Mouse (Mus musculus) embryonic facial prominence, embryonic 12.5 days (tissue): Measurements from ENCODE around the gene Efhc2. TPM values are rescaled to one million over a fixed set of nuclear protein-coding genes. Genes with fewer than 3 reads are reported as not detected.

ENCODE experiments used
- ATAC-seq: fragments of 200-750 bp; cut with Nextera tagmentation; 2 replicates; pipeline ENCODE4 v1.8.0; 2017; ENCODE audit not compliant: insufficient number of reproducible peaks, insufficient read depth, low FRiP score, low TSS enrichment
- H3K27ac ChIP-seq: fragments of 300-500 bp; sonication (generic); 2 replicates; pipeline ENCODE4 v1.5.1; 2016; ENCODE audit warnings: mild to moderate bottlenecking
- H3K27me3 ChIP-seq: fragments of 300-500 bp; sonication (generic); 2 replicates; pipeline ENCODE4 v1.6.1; 2016; ENCODE audit warnings: mild to moderate bottlenecking, moderate library complexity
- H3K36me3 ChIP-seq: fragments of 300-500 bp; sonication (generic); 2 replicates; pipeline ENCODE4 v1.6.1; 2016; ENCODE audit warnings: mild to moderate bottlenecking
- H3K4me1 ChIP-seq: fragments of 300-500 bp; sonication (generic); 2 replicates; pipeline ENCODE4 v1.6.1; 2016
- H3K4me2 ChIP-seq: fragments of 300-500 bp; sonication (generic); replicated peaks from 2 replicates; pipeline ENCODE4 v1.6.1; 2016; ENCODE audit warnings: mild to moderate bottlenecking, moderate library complexity
- H3K4me3 ChIP-seq: fragments of 300-500 bp; sonication (generic); 2 replicates; pipeline ENCODE4 v1.5.1; 2016; ENCODE audit warnings: mild to moderate bottlenecking
- H3K9ac ChIP-seq: fragments of 300-500 bp; sonication (generic); 2 replicates; pipeline ENCODE4 v1.6.1; 2016; ENCODE audit warnings: mild to moderate bottlenecking, moderate library complexity
- H3K9me3 ChIP-seq: fragments of 300-500 bp; sonication (generic); 2 replicates; pipeline ENCODE4 v1.6.1; 2016; ENCODE audit warnings: mild to moderate bottlenecking, moderate library complexity
- WGBS: fragments of 180-500 bp; shearing (Covaris S2); methylation state at CpG from one replicate; pipeline ENCODE4 v1.1.7; 2016; 5-methylcytosine and 5-hydroxymethylcytosine counted together
- polyA plus RNA-seq: library from polyadenylated mRNA; unstranded; fragments of >200 nt; fragmentation: Nextera tagmentation; extraction: Ambion mirVana; gene quantifications from 2 replicates; pipeline ENCODE4 v1.2.1, GENCODE M21; 2016

Gene Efhc2
- 0.42 and 0.62 TPM in 2 replicates for polyA plus RNA-seq

- peak within 1 kb of the TSS; percentile 31 for H3K4me3 ChIP-seq
- no peaks in the 10 kb centered on the region for H3K36me3 ChIP-seq
- ATAC-seq = no peak
- H3K27me3 ChIP-seq = no peaks in the 10 kb centered on the region
- H3K4me2 ChIP-seq = peak within 1 kb of the TSS; percentile 52
- no peak within 1 kb of the TSS for H3K27ac ChIP-seq
- H3K9ac ChIP-seq = no peak within 1 kb of the TSS
- no peaks in the 10 kb centered on the region for H3K4me1 ChIP-seq
- H3K9me3 ChIP-seq = no peaks in the 10 kb centered on the region
- WGBS = 16% methylated on average over 18 of the region's 19 CpGs
Measured at GRCm38 (mm10) chrX:17319126-17319583, at the start of gene Efhc2. TSS of gene Efhc2 (minus strand) at chrX:17319368.

GRCm38 (mm10) chrX:17365114-17365513, 45.9 kb upstream of the Efhc2 start:
- 66% methylated on average over 2 of the region's 2 CpGs for WGBS
- H3K4me2 ChIP-seq = no peak overlapping the region
- no peak overlapping the region for H3K4me3 ChIP-seq
- no peaks in the 10 kb centered on the region for H3K4me1 ChIP-seq
- no peak overlapping the region for H3K9ac ChIP-seq
- H3K9me3 ChIP-seq = no peaks in the 10 kb centered on the region
- H3K27me3 ChIP-seq = no peaks in the 10 kb centered on the region
- H3K27ac ChIP-seq = no peak overlapping the region
- no peak for ATAC-seq
- H3K36me3 ChIP-seq = no peaks in the 10 kb centered on the region

DNA sequence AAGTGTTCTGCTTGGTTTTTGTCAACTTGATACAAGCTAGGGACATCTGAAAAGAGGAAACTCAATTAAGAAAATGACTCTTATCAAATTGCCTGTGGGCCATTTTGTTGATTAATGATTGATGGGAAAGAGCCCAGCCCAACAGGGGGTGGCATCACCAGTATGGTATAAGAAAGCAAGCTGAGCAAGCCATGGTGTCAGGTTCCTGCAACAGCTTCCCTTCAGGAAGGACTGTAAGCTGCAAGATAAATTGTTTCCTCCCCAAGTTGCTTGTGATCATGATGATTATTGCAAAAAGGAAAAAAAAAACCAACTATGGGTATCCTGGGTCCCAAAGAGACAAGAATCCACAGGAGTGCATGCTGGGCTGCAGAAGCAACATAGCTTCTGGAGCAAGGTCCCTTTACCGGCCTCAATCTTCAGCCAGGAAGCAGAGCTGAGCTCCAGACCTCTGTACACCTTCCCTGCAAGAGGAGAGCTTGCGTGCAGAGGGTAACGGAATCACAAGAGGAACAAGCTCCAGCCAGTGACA, 18.8 kb downstream of the Efhc2 start:
- no peak overlapping the region for H3K27ac ChIP-seq
- no peaks in the 10 kb centered on the region for H3K36me3 ChIP-seq
- no peak overlapping the region for H3K4me2 ChIP-seq
- ATAC-seq = no peak
- H3K4me3 ChIP-seq = no peak overlapping the region
- H3K4me1 ChIP-seq = no peaks in the 10 kb centered on the region
- no peaks in the 10 kb centered on the region for H3K9me3 ChIP-seq
- no peaks in the 10 kb centered on the region for H3K27me3 ChIP-seq
- H3K9ac ChIP-seq = no peak overlapping the region
- WGBS = 84% methylated on average over 3 of the region's 3 CpGs

DNA sequence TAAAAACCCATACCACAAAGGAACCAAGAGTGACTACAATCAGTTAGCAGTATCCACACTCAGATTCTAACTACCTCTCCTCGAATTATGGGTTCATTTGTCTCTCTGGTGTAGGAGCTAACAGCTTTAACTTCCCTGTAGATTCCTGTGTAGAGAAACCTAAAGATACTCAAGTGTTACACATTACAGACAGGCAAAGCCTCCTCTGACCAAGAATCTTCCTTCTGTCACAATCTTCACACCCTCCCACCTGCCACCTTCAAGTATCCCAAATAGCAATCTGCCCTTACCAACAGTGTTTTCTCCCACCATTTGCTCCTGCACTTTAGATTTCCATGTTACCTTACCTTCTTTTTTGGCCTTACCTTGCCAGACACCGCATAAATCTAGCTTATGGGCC, 35.3 kb downstream of the Efhc2 start:
- H3K9me3 ChIP-seq = no peaks in the 10 kb centered on the region
- 69% methylated on average over 2 of the region's 2 CpGs for WGBS
- no peaks in the 10 kb centered on the region for H3K4me1 ChIP-seq
- no peak overlapping the region for H3K4me2 ChIP-seq
- H3K9ac ChIP-seq = no peak overlapping the region
- H3K27ac ChIP-seq = no peak overlapping the region
- no peaks in the 10 kb centered on the region for H3K36me3 ChIP-seq
- ATAC-seq = no peak
- H3K4me3 ChIP-seq = no peak overlapping the region
- H3K27me3 ChIP-seq = no peaks in the 10 kb centered on the region

- Histone ChIP-seq H3K9ac (no peak overlapping the region), H3K9me3 (no peaks in the 10 kb centered on the region), H3K27ac (no peak overlapping the region), H3K27me3 (no peaks in the 10 kb centered on the region), H3K4me3 (no peak overlapping the region), H3K4me1 (no peaks in the 10 kb centered on the region), H3K4me2 (no peak overlapping the region), H3K36me3 (no peaks in the 10 kb centered on the region)
- ATAC-seq = no peak
Measured at GRCm38 (mm10) chrX:17225141-17225540, 94.0 kb downstream of the Efhc2 start.

GRCm38 (mm10) chrX:17217451-17217850, 101.7 kb downstream of the Efhc2 start:
- Histone ChIP-seq H3K4me2 (no peak overlapping the region), H3K9me3 (no peaks in the 10 kb centered on the region), H3K4me3 (no peak overlapping the region), H3K27me3 (no peaks in the 10 kb centered on the region), H3K9ac (no peak overlapping the region), H3K27ac (no peak overlapping the region), H3K4me1 (no peaks in the 10 kb centered on the region), H3K36me3 (no peaks in the 10 kb centered on the region)
- no peak for ATAC-seq

GRCm38 (mm10) chrX:17213515-17213914, 105.7 kb downstream of the Efhc2 start:
- no peak overlapping the region for H3K4me3 ChIP-seq
- H3K9me3 ChIP-seq = no peaks in the 10 kb centered on the region
- no peaks in the 10 kb centered on the region for H3K36me3 ChIP-seq
- H3K4me1 ChIP-seq = no peaks in the 10 kb centered on the region
- 76% methylated on average over 2 of the region's 2 CpGs for WGBS
- no peaks in the 10 kb centered on the region for H3K27me3 ChIP-seq
- H3K9ac ChIP-seq = no peak overlapping the region
- no peak overlapping the region for H3K27ac ChIP-seq
- H3K4me2 ChIP-seq = no peak overlapping the region
- ATAC-seq = no peak

DNA sequence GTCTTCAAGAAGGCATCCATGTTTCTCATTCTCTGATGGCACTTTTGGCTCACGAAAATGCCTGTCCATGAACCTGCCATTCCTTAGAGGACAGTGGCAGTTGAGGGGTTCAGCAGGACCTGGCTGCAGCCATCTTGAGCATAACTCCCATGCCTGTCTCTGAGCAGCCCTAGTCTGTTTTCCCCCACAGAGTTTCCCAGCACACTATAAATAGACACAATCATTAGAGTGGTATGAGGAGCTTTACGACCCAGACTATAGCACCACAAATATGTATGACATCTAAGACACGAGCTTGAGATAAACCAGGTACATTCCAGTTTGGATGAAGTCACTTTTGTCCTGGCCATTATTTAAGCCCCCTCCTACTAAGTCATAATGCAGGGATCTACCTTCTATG, 143.4 kb downstream of the Efhc2 start:
- no peak overlapping the region for H3K4me3 ChIP-seq
- 69% methylated on average over 3 of the region's 3 CpGs for WGBS

GRCm38 (mm10) chrX:17165638-17166037, 153.5 kb downstream of the Efhc2 start:
- H3K27ac ChIP-seq = no peak overlapping the region
- H3K4me1 ChIP-seq = no peaks in the 10 kb centered on the region
- WGBS = 60% methylated on average over 1 of the region's 1 CpGs
- H3K4me3 ChIP-seq = no peak overlapping the region
- no peak overlapping the region for H3K9ac ChIP-seq
- no peak for ATAC-seq
- no peak overlapping the region for H3K4me2 ChIP-seq
- H3K27me3 ChIP-seq = no peaks in the 10 kb centered on the region
- H3K36me3 ChIP-seq = no peaks in the 10 kb centered on the region
- no peaks in the 10 kb centered on the region for H3K9me3 ChIP-seq

More for the DNA sequence above, 143.4 kb downstream of the Efhc2 start:
- no peaks in the 10 kb centered on the region for H3K27me3 ChIP-seq
- H3K9me3 ChIP-seq = no peaks in the 10 kb centered on the region
- no peaks in the 10 kb centered on the region for H3K4me1 ChIP-seq
- H3K4me2 ChIP-seq = no peak overlapping the region
- no peak overlapping the region for H3K27ac ChIP-seq
- no peak overlapping the region for H3K9ac ChIP-seq
- H3K36me3 ChIP-seq = no peaks in the 10 kb centered on the region
- no peak for ATAC-seq
